Mouse (Mus musculus): ENCODE measurements around the gene Syt14.

DNA sequence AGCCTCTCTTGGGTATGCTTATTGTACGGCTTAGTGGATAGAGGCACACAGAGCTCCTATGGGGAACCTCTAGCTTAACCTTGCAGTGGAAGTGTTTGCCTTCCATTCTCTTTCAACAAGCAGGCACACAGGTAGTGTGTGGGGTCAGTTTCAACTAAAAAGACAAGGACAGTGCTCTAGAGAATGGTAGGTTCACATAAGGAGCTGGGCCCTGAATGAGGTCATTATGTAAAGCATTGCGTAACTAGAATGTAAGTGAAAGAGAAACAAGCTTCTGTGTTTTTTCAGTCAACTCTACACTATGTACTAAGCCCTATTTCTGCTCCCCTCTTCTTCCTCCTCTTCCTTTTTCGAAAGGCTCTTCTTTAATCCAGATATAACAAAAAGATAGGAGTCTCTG lies 103.8 kb downstream of the Syt14 start:
- no peak for TF ChIP-seq MAFK (IDR thresholded peaks at IDR 0.05; ENCODE audit: insufficient read depth, low read depth, low read length)
- TF ChIP-seq ZNF384 (IDR thresholded peaks at IDR 0.05; ENCODE audit: low read depth, low read length) = no peak
- no peak for TF ChIP-seq HCFC1 (IDR thresholded peaks at IDR 0.05; ENCODE audit: borderline replicate concordance, insufficient read depth, low read length)
- no peak for TF ChIP-seq CHD2 (IDR thresholded peaks at IDR 0.05; ENCODE audit: low read depth, low read length)

All from ES-E14 (cell line).